ENCODE assay signal across 8 mouse cellular contexts in genomic region chr5:124541602-124541973, GRCm38 (mm10). TPM values are rescaled to one million over a fixed set of nuclear protein-coding genes. Genes with fewer than 3 reads are reported as not detected.
A peak's percentile ranks its signal among the peaks of the same experiment; 100 is the strongest.
DNase-seq lines count a peak whose midpoint lies in the region; ATAC-seq and TF ChIP-seq lines count a peak whose summit lies in the region.

No protein-coding gene starts in this region.

- H3K9ac ChIP-seq in heart, embryonic 13.5 days = peak overlapping the region; percentile 96

- ATAC-seq in heart, embryonic 13.5 days (ENCODE audit: extremely low read depth, insufficient number of reproducible peaks, low FRiP score, low TSS enrichment) = no peak
- ATAC-seq in G1E (ENCODE audit: extremely low read depth, insufficient number of reproducible peaks, low FRiP score, poor library complexity, severe bottlenecking) = no peak
- ATAC-seq in monocyte, adult 5-6 weeks (replicated peaks; ENCODE audit: insufficient number of reproducible peaks, low FRiP score, low TSS enrichment, poor library complexity, severe bottlenecking) = no peak

- no peaks in the 10 kb centered on the region for H3K27me3 ChIP-seq in heart, embryonic 13.5 days (replicated peaks)
- peaks cover 5% of the 10 kb centered on the region; the same call in 1 of the 2 replicates for H3K27me3 ChIP-seq in G1E (ENCODE audit: insufficient read depth, low read length)
- H3K27me3 ChIP-seq in hindbrain, embryonic 10.5 days (ENCODE audit: insufficient read depth, poor library complexity, severe bottlenecking) = no peaks in the 10 kb centered on the region
- no peaks in the 10 kb centered on the region for H3K27me3 ChIP-seq in midbrain, embryonic 10.5 days (ENCODE audit: low read depth, poor library complexity, severe bottlenecking)

- DNase-seq in heart, adult 18-20 months = no peak
- no peak for DNase-seq in G1E (ENCODE audit: low spot score)
- DNase-seq in hindbrain, embryonic 10.5 days (ENCODE audit: low spot score) = no peak
- DNase-seq in midbrain, embryonic 10.5 days (ENCODE audit: low spot score) = no peak
- DNase-seq in gastrocnemius, postnatal 25 days = no peak
- DNase-seq in adrenal gland, postnatal 14 days = no peak

- peak overlapping the region; percentile 83 for H3K4me2 ChIP-seq in heart, embryonic 13.5 days

- no peak for TF ChIP-seq CTCF in G1E (IDR thresholded peaks at IDR 0.05; ENCODE audit: low read depth, low read length)

- H3K9me3 ChIP-seq in heart, embryonic 13.5 days = no peaks in the 10 kb centered on the region
- H3K9me3 ChIP-seq in G1E (replicated peaks) = no peaks in the 10 kb centered on the region
- H3K9me3 ChIP-seq in hindbrain, embryonic 10.5 days = no peaks in the 10 kb centered on the region
- H3K9me3 ChIP-seq in midbrain, embryonic 10.5 days (replicated peaks) = no peaks in the 10 kb centered on the region

- H3K4me1 ChIP-seq in heart, embryonic 13.5 days = peaks cover 25% of the 10 kb centered on the region
- peaks cover 47% of the 10 kb centered on the region for H3K4me1 ChIP-seq in G1E (ENCODE audit: insufficient read depth, low read depth, low read length)
- peaks cover 20% of the 10 kb centered on the region for H3K4me1 ChIP-seq in hindbrain, embryonic 10.5 days (replicated peaks)
- peaks cover 18% of the 10 kb centered on the region for H3K4me1 ChIP-seq in midbrain, embryonic 10.5 days

- peak overlapping the region; percentile 98 for H3K4me3 ChIP-seq in heart, embryonic 13.5 days
- H3K4me3 ChIP-seq in G1E (ENCODE audit: low read depth, low read length) = peak overlapping the region; percentile 90
- H3K4me3 ChIP-seq in hindbrain, embryonic 10.5 days = peak overlapping the region; percentile 95
- H3K4me3 ChIP-seq in midbrain, embryonic 10.5 days = peak overlapping the region; percentile 98

- peak overlapping the region; percentile 90 for H3K27ac ChIP-seq in heart, embryonic 13.5 days (replicated peaks)
- H3K27ac ChIP-seq in hindbrain, embryonic 10.5 days = peak overlapping the region; percentile 91
- H3K27ac ChIP-seq in midbrain, embryonic 10.5 days (replicated peaks) = peak overlapping the region; percentile 90

- 6% methylated on average over 8 of the region's 8 CpGs for WGBS in heart, embryonic 13.5 days
- WGBS in hindbrain, embryonic 10.5 days = 16% methylated on average over 8 of the region's 8 CpGs
- 15% methylated on average over 8 of the region's 8 CpGs for WGBS in midbrain, embryonic 10.5 days

- peaks cover 42% of the 10 kb centered on the region for H3K36me3 ChIP-seq in heart, embryonic 13.5 days
- peaks cover 46% of the 10 kb centered on the region for H3K36me3 ChIP-seq in G1E (replicated peaks)
- H3K36me3 ChIP-seq in hindbrain, embryonic 10.5 days = peaks cover 44% of the 10 kb centered on the region
- H3K36me3 ChIP-seq in midbrain, embryonic 10.5 days = peaks cover 44% of the 10 kb centered on the region

RNA-seq across cellular contexts. Expression of gene Tmed2, which starts 1.1 kb away (rescaled TPM):
- polyA plus RNA-seq in heart, embryonic 13.5 days (2015; fragmentation: Nextera tagmentation; extraction: Ambion mirVana) = 396 and 446 TPM in 2 replicates
- 100 to 1,000 TPM; 173 to 185 TPM for total RNA-seq in heart, adult 18-20 months (2021)
- total RNA-seq in G1E (2014; fragmentation: Nextera tagmentation) (548 and 656 TPM in 2 replicates), G1E (2017) (369 and 478 TPM in 2 replicates)
- 114 and 167 TPM in 2 replicates for polyA plus RNA-seq in G1E (2012)
- polyA plus RNA-seq in hindbrain, embryonic 10.5 days (2016; fragmentation: Nextera tagmentation; extraction: Ambion mirVana) = 396 and 457 TPM in 2 replicates
- 466 and 495 TPM in 2 replicates for polyA plus RNA-seq in midbrain, embryonic 10.5 days (2016; fragmentation: Nextera tagmentation; extraction: Ambion mirVana)
- total RNA-seq in gastrocnemius, postnatal 25 days (2021) = 100 to 1,000 TPM; 145 to 151 TPM
- total RNA-seq in monocyte, adult 5-6 weeks (2017) = 574 to 1,047 TPM (median 1,041 TPM) in 3 replicates
- total RNA-seq in adrenal gland, postnatal 14 days (2021) = 200 and 212 TPM in 2 replicates

RNA-seq across cellular contexts. Expression of gene Rilpl1, which starts 10.4 kb away (rescaled TPM):
- polyA plus RNA-seq in heart, embryonic 13.5 days (2015; fragmentation: Nextera tagmentation; extraction: Ambion mirVana) = 21.8 and 23.1 TPM in 2 replicates
- total RNA-seq in heart, adult 18-20 months (2021) = 100 to 1,000 TPM; 174 to 192 TPM
- total RNA-seq in G1E (2014; fragmentation: Nextera tagmentation) (0.38 TPM in 1 of 2 replicates, not detected in the other), G1E (2017) (0.98 and 0.99 TPM in 2 replicates)
- 0.41 and 0.52 TPM in 2 replicates for polyA plus RNA-seq in G1E (2012)
- 19.6 and 22.8 TPM in 2 replicates for polyA plus RNA-seq in hindbrain, embryonic 10.5 days (2016; fragmentation: Nextera tagmentation; extraction: Ambion mirVana)
- polyA plus RNA-seq in midbrain, embryonic 10.5 days (2016; fragmentation: Nextera tagmentation; extraction: Ambion mirVana) = 20.2 and 22.7 TPM in 2 replicates
- total RNA-seq in gastrocnemius, postnatal 25 days (2021) = 100 to 1,000 TPM; 121 to 144 TPM
- total RNA-seq in monocyte, adult 5-6 weeks (2017) = 1.4 to 3.0 TPM in 2 of 3 replicates, not detected in the other
- total RNA-seq in adrenal gland, postnatal 14 days (2021) = 15.8 and 18.1 TPM in 2 replicates

RNA-seq across cellular contexts. Expression of gene Ddx55, which starts 11.1 kb away (rescaled TPM):
- 8.7 and 8.8 TPM in 2 replicates for polyA plus RNA-seq in heart, embryonic 13.5 days (2015; fragmentation: Nextera tagmentation; extraction: Ambion mirVana)
- total RNA-seq in heart, adult 18-20 months (2021) = 1 to 10 TPM; 4.8 to 5.2 TPM
- total RNA-seq in G1E (2014; fragmentation: Nextera tagmentation) (25.6 and 26.0 TPM in 2 replicates), G1E (2017) (21.7 and 21.8 TPM in 2 replicates)
- 17.5 and 23.1 TPM in 2 replicates for polyA plus RNA-seq in G1E (2012)
- 19.2 and 19.6 TPM in 2 replicates for polyA plus RNA-seq in hindbrain, embryonic 10.5 days (2016; fragmentation: Nextera tagmentation; extraction: Ambion mirVana)
- 18.4 and 19.1 TPM in 2 replicates for polyA plus RNA-seq in midbrain, embryonic 10.5 days (2016; fragmentation: Nextera tagmentation; extraction: Ambion mirVana)
- total RNA-seq in gastrocnemius, postnatal 25 days (2021) = 1 to 10 TPM; 4.3 to 4.8 TPM
- 23.3 to 32.0 TPM (median 28.7 TPM) in 3 replicates for total RNA-seq in monocyte, adult 5-6 weeks (2017)
- total RNA-seq in adrenal gland, postnatal 14 days (2021) = 12.0 and 16.3 TPM in 2 replicates

RNA-seq across cellular contexts. Expression of gene Eif2b1, which starts 37.3 kb away (rescaled TPM):
- polyA plus RNA-seq in heart, embryonic 13.5 days (2015; fragmentation: Nextera tagmentation; extraction: Ambion mirVana) = 60.8 and 62.0 TPM in 2 replicates
- total RNA-seq in heart, adult 18-20 months (2021) = 10 to 100 TPM; 26.7 to 26.8 TPM
- 43.9 and 72.5 TPM in 2 replicates for total RNA-seq in G1E (2014; fragmentation: Nextera tagmentation)
- total RNA-seq in G1E (2017) = 46.8 and 50.9 TPM in 2 replicates
- polyA plus RNA-seq in G1E (2012) = 10.3 and 12.0 TPM in 2 replicates
- 81.6 and 84.9 TPM in 2 replicates for polyA plus RNA-seq in hindbrain, embryonic 10.5 days (2016; fragmentation: Nextera tagmentation; extraction: Ambion mirVana)
- 86.7 and 86.9 TPM in 2 replicates for polyA plus RNA-seq in midbrain, embryonic 10.5 days (2016; fragmentation: Nextera tagmentation; extraction: Ambion mirVana)
- total RNA-seq in gastrocnemius, postnatal 25 days (2021) = 10 to 100 TPM; 35.2 to 39.1 TPM
- total RNA-seq in monocyte, adult 5-6 weeks (2017) = 21.2 to 26.1 TPM (median 23.4 TPM) in 3 replicates
- 42.9 and 51.2 TPM in 2 replicates for total RNA-seq in adrenal gland, postnatal 14 days (2021)

RNA-seq across cellular contexts. Expression of gene Gtf2h3, which starts 37.4 kb away (rescaled TPM):
- polyA plus RNA-seq in heart, embryonic 13.5 days (2015; fragmentation: Nextera tagmentation; extraction: Ambion mirVana) = 27.6 and 32.2 TPM in 2 replicates
- total RNA-seq in heart, adult 18-20 months (2021) = 10 to 100 TPM; 18.3 to 20.2 TPM
- 88.9 and 122 TPM in 2 replicates for total RNA-seq in G1E (2014; fragmentation: Nextera tagmentation)
- total RNA-seq in G1E (2017) = 64.6 and 78.6 TPM in 2 replicates
- 4.1 and 8.2 TPM in 2 replicates for polyA plus RNA-seq in G1E (2012)
- 81.4 and 98.7 TPM in 2 replicates for polyA plus RNA-seq in hindbrain, embryonic 10.5 days (2016; fragmentation: Nextera tagmentation; extraction: Ambion mirVana)
- 96.4 and 98.9 TPM in 2 replicates for polyA plus RNA-seq in midbrain, embryonic 10.5 days (2016; fragmentation: Nextera tagmentation; extraction: Ambion mirVana)
- 10 to 100 TPM; 14.6 to 16.2 TPM for total RNA-seq in gastrocnemius, postnatal 25 days (2021)
- 12.7 to 25.2 TPM (median 15.0 TPM) in 3 replicates for total RNA-seq in monocyte, adult 5-6 weeks (2017)
- 35.6 and 35.7 TPM in 2 replicates for total RNA-seq in adrenal gland, postnatal 14 days (2021)
